Mouse (Mus musculus): ENCODE data around the gene Tmem192. TPM values are rescaled to one million over a fixed set of nuclear protein-coding genes. Genes with fewer than 3 reads are reported as not detected.
A peak's percentile ranks its signal among the peaks of the same experiment; 100 is the strongest.

Gene Tmem192
- total RNA-seq (2021), result 35.3 TPM in 2 replicates
- long read RNA-seq, experiment 1, transcript Tmem192-201 (6 exons, 1,122 nt), result major isoform, 77 of 84 reads
- long read RNA-seq, experiment 1, partial matches to known transcripts, result 0 of 84 reads
- long read RNA-seq, experiment 1, other reads (novel, unspliced or antisense), result 4 of 84 reads
- long read RNA-seq, experiment 2, transcript Tmem192-201 (6 exons, 1,122 nt), result major isoform, 37 of 42 reads
- long read RNA-seq, experiment 2, partial matches to known transcripts, result 1 of 42 reads
- long read RNA-seq, experiment 2, other reads (novel, unspliced or antisense), result 4 of 42 reads

GRCm38 (mm10) chr8:64946820-64947697, at the start of gene Tmem192:
Gene Tmem192, plus strand, starts transcription at chr8:64947185.
- peak; percentile 98 for DNase-seq

GRCm38 (mm10) chr8:64898710-64899109, 48.3 kb upstream of the Tmem192 start:
- DNase-seq, result no peak

- no peak for DNase-seq
Observed at GRCm38 (mm10) chr8:64900645-64901044, 46.3 kb upstream of the Tmem192 start.

DNA sequence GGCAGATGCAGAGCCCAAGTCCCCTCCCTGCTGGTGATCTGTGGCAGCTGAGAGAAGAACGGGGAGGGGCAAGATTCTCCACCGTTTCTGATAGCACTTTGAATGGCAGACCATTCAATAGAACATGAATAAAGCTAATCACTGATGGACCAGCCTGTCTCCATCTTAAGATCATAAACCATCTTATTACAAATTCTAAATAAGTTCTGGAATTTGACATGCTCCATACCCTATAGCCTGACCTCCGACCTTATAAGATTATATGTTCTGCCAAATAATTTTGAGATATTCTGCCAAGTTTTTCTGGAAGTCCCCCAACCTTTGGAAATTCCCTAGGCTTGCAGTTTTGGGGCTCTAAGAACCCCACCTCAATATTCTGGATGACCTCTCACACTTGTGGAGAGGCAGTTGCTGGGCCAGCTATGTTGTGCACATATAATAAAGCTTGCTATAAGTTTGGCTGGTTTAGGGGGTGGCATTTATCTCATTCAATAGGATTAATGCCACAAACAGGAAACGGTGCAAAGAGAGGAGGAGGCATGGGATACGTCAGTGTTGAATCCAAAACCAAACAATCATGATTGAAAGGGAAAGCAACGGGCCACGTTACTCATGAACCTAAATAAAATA, 45.3 kb upstream of the Tmem192 start:
- no peak for DNase-seq

DNA sequence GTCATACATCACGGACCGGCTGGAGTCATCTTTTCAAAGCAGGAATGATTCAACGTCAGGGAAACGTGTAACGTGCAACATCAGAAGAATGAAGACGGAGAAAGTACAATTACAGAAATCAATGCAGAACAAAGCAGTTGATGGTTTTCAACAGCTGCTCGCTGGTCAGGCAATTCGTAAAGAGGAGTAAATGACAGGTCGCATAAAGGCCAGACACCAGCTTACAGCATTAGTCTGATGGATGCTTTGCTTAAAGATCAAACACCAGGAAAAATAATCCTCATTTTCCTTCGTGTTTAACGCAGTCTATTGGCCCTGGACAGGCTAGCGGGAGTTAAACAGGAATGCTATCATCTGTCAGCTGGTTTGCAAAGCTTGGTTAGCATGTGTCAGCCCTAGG, 44.8 kb upstream of the Tmem192 start:
- no peak for DNase-seq

DNA sequence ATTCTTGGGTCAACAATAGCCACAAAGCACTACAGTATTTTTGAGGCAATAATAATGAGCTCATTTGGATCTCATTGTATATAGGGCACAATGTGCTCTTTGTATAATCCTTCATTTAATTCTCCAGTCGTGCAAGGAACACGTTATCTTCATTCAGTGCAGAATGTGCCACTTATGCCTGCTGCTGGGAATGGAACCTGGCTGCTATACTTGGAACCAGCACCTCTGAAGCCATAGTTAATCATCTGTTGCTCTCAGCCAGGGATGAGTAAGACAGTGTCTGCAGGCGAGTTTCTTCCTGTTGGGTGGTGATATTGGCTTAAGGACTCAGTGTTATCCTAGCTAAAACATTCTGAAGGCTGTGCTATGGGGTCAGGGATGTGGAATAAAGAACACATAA, 43.2 kb upstream of the Tmem192 start:
- DNase-seq, result no peak

DNA sequence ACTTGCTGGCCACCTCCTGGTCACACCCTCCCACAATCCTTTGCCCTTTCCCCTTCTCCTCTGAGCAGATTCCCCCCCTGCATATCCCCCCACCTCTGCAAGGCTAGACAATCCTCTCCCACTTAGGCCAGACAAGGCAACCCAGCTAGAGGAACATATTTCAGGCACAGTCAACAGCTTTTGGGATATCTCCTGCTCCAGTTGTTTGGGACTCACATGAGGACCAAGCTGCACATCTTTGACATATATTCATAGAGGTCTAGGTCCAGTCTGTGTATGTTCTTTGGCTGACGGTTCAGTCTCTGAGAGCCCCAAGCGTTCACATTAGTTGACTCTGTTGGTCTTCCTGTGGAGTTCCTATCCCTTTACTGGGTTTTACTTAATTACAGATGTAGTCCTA, 37.0 kb upstream of the Tmem192 start:
- DNase-seq, result no peak

- DNase-seq, result no peak
Observed at GRCm38 (mm10) chr8:64916793-64917192, 30.2 kb upstream of the Tmem192 start.

DNA sequence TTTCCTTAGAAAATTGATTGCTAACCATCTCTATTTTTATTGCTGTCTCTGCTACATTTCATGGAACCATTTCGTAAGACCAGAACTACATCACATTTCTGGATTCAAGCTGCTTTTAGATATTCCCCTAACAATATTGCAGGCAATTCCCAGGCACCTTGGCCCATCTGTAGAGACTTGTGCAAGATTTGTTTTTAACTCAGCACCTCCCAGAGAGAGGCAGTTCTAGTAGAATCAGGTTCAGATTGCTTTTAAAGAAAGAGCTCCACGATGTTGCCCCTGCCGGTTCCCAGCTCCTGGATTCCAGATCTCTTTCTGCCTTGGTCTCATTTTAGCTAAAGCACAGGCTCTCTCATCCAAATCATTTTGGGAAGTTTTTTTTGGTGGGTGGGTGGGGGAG, 23.7 kb upstream of the Tmem192 start:
- DNase-seq, result no peak

DNA sequence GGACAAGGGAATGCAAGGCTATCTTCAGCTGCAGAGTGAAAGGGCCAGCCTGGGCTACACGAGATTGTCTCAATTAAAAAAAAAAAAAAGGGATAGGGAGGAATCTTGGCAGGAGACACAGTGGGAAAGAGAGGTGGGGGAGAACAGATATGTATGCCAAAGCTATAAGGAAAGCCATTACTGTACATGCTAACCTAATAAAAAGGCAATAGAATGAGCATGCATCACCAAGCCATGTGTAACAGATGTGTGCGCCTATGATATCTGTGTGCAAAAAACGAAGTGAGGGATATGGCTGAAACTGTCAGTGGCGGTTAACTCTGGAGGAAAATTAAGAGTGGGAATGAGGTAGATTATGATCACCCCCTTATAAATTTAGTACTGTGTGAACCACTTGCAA, 21.2 kb upstream of the Tmem192 start:
- no peak for DNase-seq

- peak; percentile 12 for DNase-seq
Observed at GRCm38 (mm10) chr8:64926355-64926754, 20.6 kb upstream of the Tmem192 start.

GRCm38 (mm10) chr8:64928938-64929337, 18.0 kb upstream of the Tmem192 start:
- no peak for DNase-seq

GRCm38 (mm10) chr8:64934997-64935396, 12.0 kb upstream of the Tmem192 start:
- no peak for DNase-seq

DNA sequence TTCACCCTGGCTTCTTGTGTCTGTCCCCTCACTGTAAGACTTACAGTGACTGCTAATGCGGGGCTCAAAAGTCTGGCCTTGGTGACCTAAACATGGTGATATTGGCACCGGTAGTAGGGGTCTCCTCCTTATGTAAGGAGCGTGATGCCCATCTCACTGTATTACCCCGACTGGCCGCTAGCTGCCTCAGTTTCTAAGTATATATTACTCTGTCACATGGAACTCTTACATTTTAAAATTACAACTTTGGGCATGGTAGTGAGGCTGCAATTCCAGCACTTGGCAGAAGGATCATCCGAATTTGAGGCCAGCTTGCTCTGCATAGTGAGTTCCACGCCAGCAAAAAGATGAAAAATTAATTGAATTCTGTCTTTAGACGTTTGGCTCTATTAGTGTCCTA, 6.0 kb upstream of the Tmem192 start:
- DNase-seq, result no peak

DNA sequence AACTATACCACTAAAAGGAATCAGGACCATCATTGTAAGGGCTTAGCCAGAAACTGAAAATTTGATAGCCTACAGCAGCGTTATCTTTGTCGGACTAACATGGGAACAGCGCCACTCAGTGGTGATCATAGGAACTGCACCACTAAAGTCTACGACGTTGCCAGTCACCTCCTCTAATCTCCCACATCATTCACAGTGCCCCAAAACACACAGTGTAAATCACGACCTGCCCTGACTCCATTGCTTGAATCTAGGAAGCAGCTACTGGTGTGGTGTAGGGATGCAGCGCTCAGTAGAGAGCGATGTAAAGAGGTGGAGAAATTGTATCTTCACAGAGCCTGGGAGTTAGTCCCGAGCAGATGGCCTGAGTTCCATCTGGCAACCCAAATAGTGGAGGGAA, 5.5 kb upstream of the Tmem192 start:
- DNase-seq, result peak; percentile 86

DNA sequence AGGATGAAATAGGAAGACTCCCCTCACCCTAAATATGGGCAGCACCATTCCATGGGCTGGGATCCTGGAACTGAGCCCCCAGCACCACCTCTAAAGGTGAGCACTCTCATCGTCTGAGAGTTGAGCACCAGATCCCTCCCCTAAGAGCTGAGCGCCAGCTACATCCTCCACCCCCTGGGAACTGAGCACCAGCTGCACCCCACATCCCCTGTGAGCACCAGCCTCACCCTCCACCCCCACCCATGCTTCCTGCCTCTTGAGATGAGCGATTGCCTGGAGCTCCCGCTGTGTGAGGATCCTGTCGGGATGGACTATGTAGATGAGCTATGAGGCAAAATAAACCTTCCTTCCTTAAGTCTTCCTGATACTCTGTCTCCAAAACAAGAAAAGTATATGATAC, 4.0 kb upstream of the Tmem192 start:
- no peak for DNase-seq

- DNase-seq, result no peak
Observed at GRCm38 (mm10) chr8:64944831-64945230, 2.2 kb upstream of the Tmem192 start.

GRCm38 (mm10) chr8:64945606-64946005, 1.4 kb upstream of the Tmem192 start:
- DNase-seq, result peak; percentile 61

DNA sequence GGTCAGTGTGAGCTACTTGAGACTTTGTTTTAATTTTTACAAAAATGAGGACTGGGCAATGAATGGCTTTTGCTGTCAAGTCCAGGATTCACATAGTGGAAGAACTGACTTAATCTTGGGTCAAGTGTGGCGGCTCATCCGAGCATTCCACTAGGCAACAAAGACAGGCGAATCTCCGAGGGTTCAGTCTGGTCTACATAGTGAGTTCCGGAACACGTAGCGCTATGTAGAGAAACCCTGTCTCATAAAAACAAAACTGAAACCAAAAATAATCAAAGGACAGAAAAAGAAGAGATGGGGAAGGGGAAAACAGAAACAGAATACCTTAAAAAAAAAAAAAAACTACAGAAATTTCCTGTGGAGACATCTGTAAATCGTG, 555 bp upstream of the Tmem192 start:
- DNase-seq, result no peak

DNA sequence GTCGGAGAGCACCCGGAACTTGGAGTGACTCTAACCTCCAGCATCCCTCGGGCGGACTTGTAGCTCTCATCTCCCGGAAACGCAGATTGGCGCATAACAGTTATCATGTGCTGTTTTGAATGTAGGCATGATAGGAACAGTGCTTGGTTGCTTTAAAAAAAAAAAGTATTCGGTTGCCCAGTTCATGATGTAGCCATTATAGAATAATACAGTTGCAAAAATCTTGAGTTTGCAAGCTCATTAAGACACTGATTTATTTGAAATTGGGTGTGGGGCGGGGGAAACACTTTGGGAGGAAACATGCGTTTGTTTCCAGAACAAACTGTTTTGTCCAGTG, 681 bp downstream of the Tmem192 start:
- no peak for DNase-seq

DNA sequence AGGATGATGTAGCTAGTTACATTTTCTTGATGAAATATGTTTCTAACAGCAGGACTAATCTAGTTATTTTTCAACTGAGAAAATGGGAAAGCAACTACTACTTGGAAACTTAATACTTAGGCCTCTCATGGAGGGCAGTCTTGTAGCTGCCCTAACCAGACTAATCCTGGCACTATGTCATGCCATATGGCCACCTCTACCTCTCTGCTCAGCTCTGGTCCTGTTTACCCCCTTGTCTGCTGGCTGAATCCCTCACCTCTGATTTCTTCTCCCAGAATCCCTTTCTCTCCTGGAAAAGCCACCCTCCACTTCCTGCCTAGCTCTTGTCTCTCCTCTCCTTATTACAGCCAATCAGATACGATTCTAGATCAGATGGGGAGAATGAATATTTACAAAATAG, 1.4 kb downstream of the Tmem192 start:
- DNase-seq, result no peak

GRCm38 (mm10) chr8:64952101-64952500, 5.1 kb downstream of the Tmem192 start:
- DNase-seq, result no peak

GRCm38 (mm10) chr8:64959025-64959424, 12.0 kb downstream of the Tmem192 start:
- DNase-seq, result no peak

Data from adrenal gland, postnatal 14 days (tissue).